Mouse (Mus musculus) hindbrain, embryonic 11.5 days (tissue): ENCODE measurements around the gene Sun1. TPM values are rescaled to one million over a fixed set of nuclear protein-coding genes. Genes with fewer than 3 reads are reported as not detected.

Source experiments
- ATAC-seq: fragments of 200-750 bp; cut with Nextera tagmentation; 2 replicates; pipeline ENCODE4 v1.8.0; 2017; ENCODE audit warnings: mild to moderate bottlenecking, moderate TSS enrichment, moderate library complexity; ENCODE audit not compliant: low FRiP score
- DNase-seq: peaks from one replicate; pipeline ENCODE4 v3.0.0-alpha.2; 2015; ENCODE audit warnings: low spot score
- H3K27ac ChIP-seq: fragments of 300-500 bp; sonication (generic); 2 replicates; pipeline ENCODE4 v1.5.1; 2014; ENCODE audit warnings: mild to moderate bottlenecking, low read depth, low read length
- H3K27me3 ChIP-seq: fragments of 300-500 bp; sonication (generic); 2 replicates; pipeline ENCODE4 v1.6.1; 2014; ENCODE audit warnings: mild to moderate bottlenecking, low read length, moderate library complexity, mixed read lengths; ENCODE audit not compliant: control insufficient read depth, insufficient read depth
- H3K36me3 ChIP-seq: fragments of 300-500 bp; sonication (generic); 2 replicates; pipeline ENCODE4 v1.6.1; 2014; ENCODE audit warnings: mild to moderate bottlenecking, low read length, moderate library complexity, mixed read lengths; ENCODE audit not compliant: control insufficient read depth, insufficient read depth
- H3K4me1 ChIP-seq: fragments of 300-500 bp; sonication (generic); replicated peaks from 2 replicates; pipeline ENCODE4 v1.6.1; 2014; ENCODE audit warnings: low read length, mixed read lengths; ENCODE audit not compliant: control insufficient read depth, insufficient read depth
- H3K4me2 ChIP-seq: fragments of 300-500 bp; sonication (generic); replicated peaks from 2 replicates; pipeline ENCODE4 v1.6.1; 2014; ENCODE audit warnings: mild to moderate bottlenecking, low read depth, low read length
- H3K4me3 ChIP-seq: fragments of 300-500 bp; sonication (generic); 2 replicates; pipeline ENCODE4 v1.5.1; 2014; ENCODE audit warnings: low read depth, low read length
- H3K9ac ChIP-seq: fragments of 300-500 bp; sonication (generic); 2 replicates; pipeline ENCODE4 v1.6.1; 2014; ENCODE audit warnings: low read depth, low read length
- H3K9me3 ChIP-seq: fragments of 300-500 bp; sonication (generic); 2 replicates; pipeline ENCODE4 v1.6.1; 2016; ENCODE audit warnings: low read length; ENCODE audit not compliant: control insufficient read depth
- WGBS: fragments of 180-500 bp; shearing (Covaris S2); extraction: QIAGEN DNeasy Blood & Tissue Kit; methylation state at CpG from one replicate; pipeline ENCODE4 v1.1.7; 2014; 5-methylcytosine and 5-hydroxymethylcytosine counted together
- polyA plus RNA-seq: library from polyadenylated mRNA; unstranded; fragments of >200 nt; fragmentation: Nextera tagmentation; extraction: Ambion mirVana; gene quantifications from 2 replicates; pipeline ENCODE4 v1.2.1, GENCODE M21; 2014

Sun1 gene
- polyA plus RNA-seq, 1 experiment from 2014 or later: 38.4 TPM

- WGBS: 95% methylated on average over 2 of the region's 2 CpGs
- H3K27me3 ChIP-seq: no peaks in the 10 kb centered on the region
- DNase-seq (no peak), ATAC-seq (no peak)
- H3K9me3 ChIP-seq: no peaks in the 10 kb centered on the region
- H3K36me3 ChIP-seq: peaks cover 17% of the 10 kb centered on the region
- H3K27ac ChIP-seq: no peak overlapping the region
- no peak overlapping the region for H3K4me3 ChIP-seq
- H3K4me2 ChIP-seq: no peak overlapping the region
- no peak overlapping the region for H3K9ac ChIP-seq
- no peaks in the 10 kb centered on the region for H3K4me1 ChIP-seq
Observed at GRCm38 (mm10) chr5:139227645-139228044, 27.2 kb downstream of the Sun1 start.

- 100% methylated on average over 3 of the region's 3 CpGs for WGBS
- Histone ChIP-seq H3K4me2 (no peak overlapping the region), H3K4me1 (no peaks in the 10 kb centered on the region), H3K4me3 (no peak overlapping the region), H3K36me3 (peaks cover 19% of the 10 kb centered on the region), H3K27me3 (no peaks in the 10 kb centered on the region), H3K27ac (no peak overlapping the region), H3K9ac (no peak overlapping the region), H3K9me3 (no peaks in the 10 kb centered on the region)
- DNase-seq: no peak
- no peak for ATAC-seq
Observed at GRCm38 (mm10) chr5:139228318-139228717, 27.9 kb downstream of the Sun1 start.

DNA sequence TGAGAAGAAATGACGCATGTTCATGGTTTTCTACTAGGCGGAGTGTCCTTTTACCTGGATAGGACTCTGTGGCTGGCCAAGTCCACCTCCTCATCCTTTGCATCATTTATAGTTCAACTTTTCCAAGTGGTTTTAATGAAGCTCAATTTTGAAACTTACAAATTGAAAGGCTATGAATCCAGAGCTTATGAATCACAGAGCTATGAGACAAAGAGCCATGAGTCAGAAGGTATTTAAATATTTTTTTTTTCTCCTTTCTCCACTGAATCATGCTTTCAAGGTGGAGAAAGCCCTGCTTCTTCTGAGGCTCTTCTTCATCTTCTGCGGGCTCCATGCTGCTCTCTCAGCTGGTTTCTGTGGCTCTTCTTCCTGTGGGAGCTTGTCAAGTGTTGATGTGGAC is 29.3 kb downstream of the Sun1 start:
- WGBS: 96% methylated on average over 3 of the region's 3 CpGs
- Histone ChIP-seq H3K4me2 (no peak overlapping the region), H3K36me3 (peaks cover 26% of the 10 kb centered on the region), H3K9me3 (no peaks in the 10 kb centered on the region), H3K27me3 (no peaks in the 10 kb centered on the region), H3K4me1 (no peaks in the 10 kb centered on the region), H3K4me3 (no peak overlapping the region), H3K27ac (no peak overlapping the region), H3K9ac (no peak overlapping the region)
- no peak for ATAC-seq
- DNase-seq: no peak

DNA sequence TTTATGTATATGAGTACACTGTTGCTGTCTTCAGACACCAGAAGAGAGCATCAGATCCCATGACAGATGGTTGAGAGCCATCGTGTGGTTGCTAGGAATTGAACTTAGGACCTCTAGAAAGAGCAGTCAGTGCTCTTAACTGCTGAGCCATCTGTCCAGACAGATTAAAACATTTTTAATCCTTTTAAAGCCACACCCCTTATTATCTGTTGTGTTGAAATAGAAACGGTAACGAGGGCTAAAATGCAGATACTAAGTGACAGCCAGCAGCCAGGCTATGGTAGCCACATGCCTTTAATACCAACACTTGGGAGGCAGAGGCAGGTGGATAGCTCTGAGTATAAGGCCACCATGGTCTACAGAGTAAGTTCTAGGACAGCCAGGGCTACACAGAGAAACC is 31.6 kb downstream of the Sun1 start:
- H3K4me3 ChIP-seq: no peak overlapping the region
- no peak overlapping the region for H3K9ac ChIP-seq
- no peaks in the 10 kb centered on the region for H3K4me1 ChIP-seq
- H3K4me2 ChIP-seq: no peak overlapping the region
- DNase-seq: no peak
- ATAC-seq: no peak
- H3K9me3 ChIP-seq: no peaks in the 10 kb centered on the region
- no peak overlapping the region for H3K27ac ChIP-seq
- H3K36me3 ChIP-seq: peaks cover 24% of the 10 kb centered on the region
- WGBS: 89% methylated on average over 3 of the region's 3 CpGs
- H3K27me3 ChIP-seq: no peaks in the 10 kb centered on the region

DNA sequence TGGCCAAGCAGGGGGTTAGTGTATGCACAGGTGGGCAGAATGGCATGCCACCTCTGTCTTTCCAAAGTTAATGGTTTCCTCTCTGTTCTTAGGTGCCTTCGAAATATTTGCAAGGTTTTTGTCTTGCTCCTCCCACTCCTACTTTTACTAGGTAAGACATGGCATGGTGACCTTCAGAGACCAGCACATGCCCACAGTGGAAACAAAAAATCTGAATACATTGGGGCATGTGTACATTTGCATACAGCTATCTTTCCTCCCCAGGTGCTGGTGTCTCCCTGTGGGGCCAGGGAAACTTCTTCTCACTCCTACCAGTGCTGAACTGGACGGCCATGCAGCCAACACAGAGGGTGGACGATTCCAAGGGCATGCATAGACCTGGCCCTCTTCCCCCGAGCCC is 34.0 kb downstream of the Sun1 start:
- DNase-seq (no peak), ATAC-seq (no peak)
- Histone ChIP-seq H3K4me2 (no peak overlapping the region), H3K36me3 (peaks cover 23% of the 10 kb centered on the region; the same call in 1 of the 2 replicates), H3K4me1 (no peaks in the 10 kb centered on the region), H3K27ac (no peak overlapping the region), H3K9me3 (no peaks in the 10 kb centered on the region), H3K9ac (no peak overlapping the region), H3K27me3 (no peaks in the 10 kb centered on the region), H3K4me3 (no peak overlapping the region)
- WGBS: 93% methylated on average over 4 of the region's 4 CpGs

DNA sequence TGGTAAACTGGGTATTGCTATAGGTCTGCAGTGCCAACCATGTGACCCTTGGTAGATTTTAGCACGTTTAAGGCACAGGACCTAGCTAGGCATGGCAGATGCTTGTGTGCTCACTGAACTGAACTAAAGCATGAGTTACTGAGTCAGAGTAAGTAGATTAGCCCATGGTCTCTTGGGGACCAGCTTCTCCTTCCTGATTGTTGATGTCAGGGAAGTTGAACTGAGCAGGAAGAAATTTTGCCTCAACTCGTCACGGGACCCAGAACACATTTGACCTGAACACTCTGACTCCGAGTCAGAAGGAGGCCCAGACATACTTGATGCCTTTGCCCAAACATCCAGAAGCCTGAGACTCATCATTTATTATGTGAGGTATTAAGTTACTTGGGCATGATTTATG is 37.0 kb downstream of the Sun1 start:
- ATAC-seq (no peak), DNase-seq (no peak)
- Histone ChIP-seq H3K9me3 (no peaks in the 10 kb centered on the region), H3K27me3 (no peaks in the 10 kb centered on the region), H3K27ac (no peak overlapping the region), H3K4me2 (no peak overlapping the region), H3K4me3 (no peak overlapping the region), H3K4me1 (no peaks in the 10 kb centered on the region), H3K36me3 (peaks cover 21% of the 10 kb centered on the region; the same call in 1 of the 2 replicates), H3K9ac (no peak overlapping the region)
- WGBS: 86% methylated on average over 4 of the region's 4 CpGs

DNA sequence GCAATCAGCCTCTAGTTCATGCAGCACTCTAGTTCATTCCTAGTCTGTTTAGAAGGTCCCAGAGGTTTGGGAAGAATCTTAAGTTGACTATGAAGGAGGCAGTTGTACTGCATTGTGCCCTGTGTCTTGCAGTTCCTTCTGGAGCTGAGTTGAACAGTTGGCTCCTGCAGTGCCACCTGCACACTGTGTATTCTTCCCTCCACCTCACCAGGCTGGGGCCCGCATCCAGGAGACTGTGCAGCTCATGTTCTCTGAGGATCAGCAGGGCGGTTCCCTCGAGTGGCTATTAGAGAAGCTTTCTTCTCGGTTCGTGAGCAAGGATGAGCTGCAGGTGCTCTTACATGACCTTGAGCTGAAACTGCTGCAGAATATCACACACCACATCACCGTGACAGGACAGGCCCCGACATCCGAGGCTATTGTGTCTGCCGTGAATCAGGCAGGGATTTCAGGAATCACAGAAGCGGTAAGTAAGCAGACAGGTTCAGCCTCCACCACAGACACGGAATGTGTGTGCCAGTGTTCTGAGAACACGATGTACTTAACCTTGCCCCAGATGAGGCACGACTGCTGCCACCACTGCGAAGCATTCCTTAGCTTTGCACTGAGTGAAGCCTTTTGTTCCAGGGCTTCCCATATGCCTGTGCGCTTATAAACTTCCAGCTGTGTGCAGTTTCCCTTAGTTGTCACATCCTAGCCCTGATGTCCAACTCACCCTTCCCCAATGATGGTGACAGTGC is 40.8 kb downstream of the Sun1 start:
- DNase-seq (no peak), ATAC-seq (no peak)
- Histone ChIP-seq H3K4me2 (no peak overlapping the region), H3K4me1 (no peaks in the 10 kb centered on the region), H3K4me3 (no peak overlapping the region), H3K9me3 (no peaks in the 10 kb centered on the region), H3K27me3 (no peaks in the 10 kb centered on the region), H3K27ac (no peak overlapping the region), H3K36me3 (peaks cover 16% of the 10 kb centered on the region; the same call in 1 of the 2 replicates), H3K9ac (no peak overlapping the region)
- WGBS: 93% methylated on average over 15 of the region's 15 CpGs

DNA sequence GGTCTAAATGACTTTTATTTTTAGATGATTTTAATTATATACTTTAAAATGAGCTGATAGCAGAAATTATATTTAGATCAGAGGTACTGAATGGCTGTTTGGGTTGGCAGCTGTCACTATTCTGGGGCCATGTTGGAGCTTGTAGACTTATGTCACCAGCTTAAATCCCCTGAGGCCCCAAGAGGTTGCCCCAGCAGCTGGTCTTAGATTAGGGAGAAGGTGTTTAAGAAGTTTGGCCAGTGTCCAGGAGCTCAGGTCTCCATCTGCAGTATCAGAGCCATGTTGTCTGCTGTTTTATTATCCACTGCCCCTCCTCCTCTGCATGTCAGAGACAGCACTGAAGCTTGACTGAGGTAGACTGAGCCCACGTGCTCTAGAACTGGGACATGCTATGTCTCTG is 42.9 kb downstream of the Sun1 start:
- no peak overlapping the region for H3K9ac ChIP-seq
- peaks cover 16% of the 10 kb centered on the region for H3K36me3 ChIP-seq
- no peaks in the 10 kb centered on the region for H3K9me3 ChIP-seq
- WGBS: 91% methylated on average over 1 of the region's 1 CpGs
- H3K27me3 ChIP-seq: no peaks in the 10 kb centered on the region
- H3K4me1 ChIP-seq: no peaks in the 10 kb centered on the region
- no peak for DNase-seq
- ATAC-seq: no peak
- H3K27ac ChIP-seq: no peak overlapping the region
- no peak overlapping the region for H3K4me3 ChIP-seq
- H3K4me2 ChIP-seq: no peak overlapping the region

DNA sequence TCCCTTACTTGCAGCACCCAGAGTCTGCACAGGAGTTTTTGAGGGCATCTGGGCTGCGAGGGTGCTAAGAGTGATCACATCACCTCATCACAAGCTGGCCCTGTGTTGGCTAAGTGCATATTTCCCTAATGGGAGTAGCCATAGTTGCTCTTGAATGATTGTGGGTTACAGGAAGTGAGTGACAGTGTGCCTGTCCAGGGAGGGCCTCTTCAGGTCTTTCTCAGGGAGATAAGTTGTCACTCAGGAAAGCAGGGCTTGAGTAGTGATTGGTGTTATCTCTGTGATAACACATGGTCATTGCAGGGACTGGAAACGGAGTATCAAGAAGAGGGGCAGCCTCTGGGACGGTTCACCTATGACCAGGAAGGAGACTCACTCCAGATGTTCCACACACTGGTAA is 47.3 kb downstream of the Sun1 start:
- Histone ChIP-seq H3K4me1 (no peaks in the 10 kb centered on the region), H3K4me3 (no peak overlapping the region), H3K27ac (no peak overlapping the region), H3K9ac (no peak overlapping the region), H3K4me2 (no peak overlapping the region), H3K36me3 (peaks cover 11% of the 10 kb centered on the region), H3K27me3 (no peaks in the 10 kb centered on the region), H3K9me3 (no peaks in the 10 kb centered on the region)
- DNase-seq (no peak), ATAC-seq (no peak)
- WGBS: 87% methylated on average over 3 of the region's 3 CpGs
